Comparison of ENCODE assay signal across 24 mouse cellular contexts in the genomic region with DNA sequence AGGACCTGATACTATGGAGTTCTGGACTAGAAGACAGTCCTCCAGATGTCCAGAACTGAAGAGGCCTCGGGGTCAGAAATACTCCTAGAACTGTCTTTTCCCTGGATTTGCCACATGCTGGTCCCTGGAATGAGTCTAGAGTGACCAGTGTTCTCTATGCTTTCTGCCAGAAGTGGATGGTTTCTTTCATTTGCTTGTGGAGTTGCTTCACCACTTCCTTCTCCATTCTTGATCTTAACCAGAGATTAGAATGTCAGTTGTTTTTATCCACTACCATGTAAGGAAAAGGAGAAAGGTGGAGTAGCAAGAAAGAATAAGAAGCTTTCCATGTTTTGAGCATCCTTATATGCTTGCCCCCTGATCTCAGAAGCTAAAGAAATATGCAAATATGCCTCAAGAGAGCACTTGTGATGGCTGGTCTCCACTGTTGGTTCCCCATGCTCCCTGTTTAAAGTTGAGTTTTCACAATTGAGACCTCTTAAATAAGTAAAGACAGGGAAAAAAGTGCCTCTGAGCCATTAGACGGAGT. TPM values are rescaled to one million over a fixed set of nuclear protein-coding genes. Genes with fewer than 3 reads are reported as not detected.
DNase-seq lines count a peak whose midpoint lies in the region; ATAC-seq and TF ChIP-seq lines count a peak whose summit lies in the region.
"Had no signal": no experiment of that assay in that cellular context is flagged by ENCODE, and none has a peak within 500 bp of the region (broad histone marks: within the 10 kb centered on the region; RNA-seq: fewer than 3 reads in every experiment).

No protein-coding gene starts in this region.

- DNase-seq in heart, adult 11 months, result peak; percentile 31
- DNase-seq in heart, postnatal 4 days, result no peak
- peak; percentile 44 for DNase-seq in 416B (ENCODE audit: low read depth)
- DNase-seq in kidney, adult 2 months, result no peak
- DNase-seq in T-cell, adult 2 months (ENCODE audit: low spot score), result no peak
- no peak for DNase-seq in ovary, postnatal 14 days (ENCODE audit: low spot score)
- DNase-seq: adrenal gland, adult 2 months; adrenal gland, postnatal 10 days; adrenal gland, postnatal 25 days; cerebellum, adult 11-12 months; cerebellum, adult 2 months; cerebellum, adult 9-10 months; cerebellum, postnatal 10 days; cerebellum, postnatal 25 days; embryo, embryonic 11 days; forebrain, postnatal 0 days had no signal

- H3K27me3 ChIP-seq in kidney, adult 2 months (replicated peaks; ENCODE audit: control insufficient read depth, insufficient read depth, low read length), result no peaks in the 10 kb centered on the region
- H3K27me3 ChIP-seq: embryonic facial prominence, embryonic 13.5 days; embryonic facial prominence, embryonic 15.5 days; forebrain, embryonic 13.5 days; forebrain, embryonic 15.5 days; Patski had no signal

- H3K4me1 ChIP-seq in kidney, adult 2 months (ENCODE audit: control insufficient read depth, insufficient read depth, low read length), result no peaks in the 10 kb centered on the region
- H3K4me1 ChIP-seq: embryonic facial prominence, embryonic 13.5 days; embryonic facial prominence, embryonic 15.5 days; forebrain, embryonic 13.5 days; forebrain, embryonic 15.5 days had no signal

- H3K36me3 ChIP-seq in kidney, adult 2 months (ENCODE audit: control insufficient read depth, insufficient read depth, low read length), result peaks cover 1% of the 10 kb centered on the region

- 0 out of 2 replicates have a peak, but pooled peaks have one; percentile 36 for ATAC-seq in common myeloid progenitor, adult 5-6 weeks (replicated peaks; ENCODE audit: low read depth, poor library complexity, severe bottlenecking)
- peak; percentile 62 for ATAC-seq in megakaryocyte, adult 5-6 weeks (ENCODE audit: poor library complexity, severe bottlenecking)
- ATAC-seq: forebrain, embryonic 13.5 days; forebrain, embryonic 15.5 days; forebrain, postnatal 0 days; Patski had no signal

- 92% methylated on average over 2 of the region's 2 CpGs for WGBS in kidney, adult 2 months

- TF ChIP-seq CTCF in kidney, adult 2 months (conservative IDR thresholded peaks at IDR 0.05; ENCODE audit: insufficient read depth, insufficient read length, low read depth, low read length), result no peak

- no peak for TF ChIP-seq POLR2A in kidney, adult 2 months (IDR thresholded peaks at IDR 0.05; ENCODE audit: low read depth, low read length)

- no peak overlapping the region for H3K4me3 ChIP-seq in kidney, adult 2 months (ENCODE audit: insufficient read depth, low read depth, low read length)
- H3K4me3 ChIP-seq: embryonic facial prominence, embryonic 13.5 days; embryonic facial prominence, embryonic 15.5 days; forebrain, embryonic 13.5 days; forebrain, embryonic 15.5 days had no signal

- H3K27ac ChIP-seq in kidney, adult 2 months (ENCODE audit: insufficient read depth, low read depth, low read length), result no peak overlapping the region
- H3K27ac ChIP-seq: embryonic facial prominence, embryonic 13.5 days; embryonic facial prominence, embryonic 15.5 days; forebrain, embryonic 13.5 days; forebrain, embryonic 15.5 days had no signal

RNA-seq across cellular contexts. Expression of gene Tfcp2l1, which starts 47.5 kb away (rescaled TPM):
- under 1 TPM; 0.83 to 0.95 TPM for total RNA-seq in heart, postnatal 4 days (2021)
- total RNA-seq in common myeloid progenitor, adult 5-6 weeks (2017), result 0.10 and 1.1 TPM in 2 replicates
- not detected in 2 replicates for total RNA-seq in megakaryocyte, adult 5-6 weeks (2015)
- not detected in 2 replicates for total RNA-seq in megakaryocyte, adult 5-6 weeks (2017)
- polyA plus RNA-seq in kidney, adult 2 months (2012; rRNA removed), result 70.5 and 77.3 TPM in 2 replicates
- total RNA-seq: MEL had no signal

Comparison
In these comparisons a context has a peak if more than half of its experiments do, and no peak if none do; other contexts are left out.
1. DNase-seq: peak in heart, adult 11 months (single experiment) and 416B (single experiment); none in heart, postnatal 4 days (single experiment), kidney, adult 2 months (single experiment), T-cell, adult 2 months (single experiment) and ovary, postnatal 14 days (single experiment).